Mouse (Mus musculus) embryonic fibroblast, embryonic 13.5 days (primary cell): ENCODE data around the gene Cntfr. TPM values are rescaled to one million over a fixed set of nuclear protein-coding genes. Genes with fewer than 3 reads are reported as not detected.
"Not testable (repeated sequence)": the region's sequence is repeated elsewhere in the genome, so short reads cannot be mapped to it uniquely, and the experiment has no call there.

Source experiments
- H3K27ac ChIP-seq: 2 replicates; pipeline ENCODE4 v1.5.1; 2012; ENCODE audit warnings: low read length, control low read depth, inconsistent platforms; ENCODE audit not compliant: insufficient read depth
- H3K4me1 ChIP-seq: 2 replicates; pipeline ENCODE4 v1.6.1; 2011; ENCODE audit warnings: low read length; ENCODE audit not compliant: control insufficient read depth, insufficient read depth
- H3K4me3 ChIP-seq: 2 replicates; pipeline ENCODE4 v1.5.1; 2011; ENCODE audit warnings: mild to moderate bottlenecking, control low read depth, low read length; ENCODE audit not compliant: insufficient read depth
- CTCF ChIP-seq: IDR thresholded peaks from 2 replicates; pipeline ENCODE4 v1.5.1; 2011; ENCODE audit warnings: mild to moderate bottlenecking, control low read depth, low read length, moderate library complexity, borderline replicate concordance; ENCODE audit not compliant: insufficient read depth
- POLR2A ChIP-seq: IDR thresholded peaks from 2 replicates; pipeline ENCODE4 v1.6.1; 2011; ENCODE audit warnings: low read depth, mild to moderate bottlenecking, control low read depth, low read length, moderate library complexity
- polyA plus RNA-seq: library from polyadenylated mRNA; stranded (reverse); fragments of >200 nt; gene quantifications from 2 replicates; pipeline ENCODE4 v1.2.4, GENCODE M21; 2011; ENCODE audit warnings: low read depth; ENCODE audit not compliant: missing spikeins, insufficient read length

The Cntfr gene
- polyA plus RNA-seq, 1 experiment: 4.3 TPM

DNA sequence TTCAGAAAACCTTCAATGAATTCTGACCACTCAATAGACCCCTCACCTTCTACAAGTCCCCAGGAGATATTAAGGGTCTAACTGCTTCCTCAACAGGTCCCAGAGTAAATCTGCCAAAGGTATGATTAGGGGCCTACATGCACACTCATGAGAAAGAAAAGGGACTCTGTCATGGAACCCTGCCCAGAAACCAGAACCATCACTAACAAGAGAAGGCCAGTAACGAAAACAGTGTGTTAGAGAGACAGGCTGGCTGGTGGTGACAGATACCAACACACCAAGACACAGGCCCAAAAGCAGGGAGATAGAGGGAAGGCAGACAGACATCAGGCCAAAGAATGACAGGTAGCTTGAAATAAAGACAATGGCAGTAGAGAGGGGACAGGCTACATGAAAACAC, 8.3 kb downstream of the Cntfr start:
- H3K27ac ChIP-seq, H3K4me1 ChIP-seq, H3K4me3 ChIP-seq: not testable (repeated sequence)

DNA sequence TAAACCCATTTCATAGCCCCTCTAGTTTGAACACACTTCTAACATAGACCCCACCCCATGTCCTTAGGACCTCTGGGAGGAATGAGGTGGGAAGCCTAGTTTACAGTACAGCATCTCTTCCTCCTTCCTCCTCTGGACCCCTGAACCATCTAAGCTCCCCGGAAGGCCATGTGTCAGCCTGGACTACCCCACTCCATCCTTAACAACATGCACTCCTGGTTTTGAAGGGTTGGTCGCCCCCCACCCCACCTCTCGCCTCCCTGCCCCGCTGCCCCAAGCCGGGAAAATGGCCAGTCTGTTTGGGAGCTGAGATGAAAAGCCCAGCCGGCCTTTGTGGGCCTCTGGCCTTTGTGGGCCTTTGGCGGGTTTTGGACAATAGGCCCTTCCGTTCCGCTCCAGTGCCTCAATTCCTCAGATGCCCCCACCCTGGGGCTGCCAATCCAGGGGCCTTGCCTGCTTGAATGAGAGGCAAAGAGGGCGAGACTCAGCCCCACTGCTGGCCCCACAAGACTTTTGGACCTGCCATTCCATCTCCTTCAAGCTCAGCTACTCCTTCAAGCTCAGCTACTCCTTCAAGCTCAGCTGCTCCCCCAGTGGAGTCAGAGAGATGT, 10.9 kb downstream of the Cntfr start:
- H3K4me3 ChIP-seq, H3K4me1 ChIP-seq, H3K27ac ChIP-seq: not testable (repeated sequence)

DNA sequence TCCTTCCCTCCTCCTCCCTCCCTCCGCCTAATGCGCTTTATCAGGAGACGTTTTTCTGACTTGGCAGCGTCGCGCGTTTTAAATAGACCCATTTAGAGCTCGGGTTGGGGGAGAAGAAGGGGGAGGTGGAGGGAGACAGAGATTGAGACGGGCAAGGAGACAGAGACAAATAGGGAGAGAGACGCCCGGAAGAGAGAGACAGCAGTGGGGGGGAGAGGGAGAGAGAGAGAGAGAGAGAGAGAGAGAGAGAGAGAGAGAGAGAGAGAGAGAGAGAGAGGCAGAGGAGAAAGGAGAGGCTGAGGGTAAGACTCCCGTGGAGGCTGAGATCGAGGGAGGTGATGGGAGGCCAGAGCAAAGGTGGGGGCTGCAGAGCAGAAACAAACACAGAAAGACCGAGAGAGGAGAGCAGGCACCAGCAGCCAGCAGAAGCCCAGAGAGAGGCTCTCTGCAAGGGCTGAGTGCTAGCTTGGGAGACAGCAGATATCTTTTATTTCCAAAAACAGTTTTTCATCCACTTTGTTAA, 11.9 kb downstream of the Cntfr start:
- H3K4me1 ChIP-seq, H3K27ac ChIP-seq, H3K4me3 ChIP-seq: not testable (repeated sequence)

GRCm38 (mm10) chr4:41684131-41684930, 12.6 kb downstream of the Cntfr start:
- H3K4me1 ChIP-seq, H3K4me3 ChIP-seq, H3K27ac ChIP-seq: not testable (repeated sequence)

DNA sequence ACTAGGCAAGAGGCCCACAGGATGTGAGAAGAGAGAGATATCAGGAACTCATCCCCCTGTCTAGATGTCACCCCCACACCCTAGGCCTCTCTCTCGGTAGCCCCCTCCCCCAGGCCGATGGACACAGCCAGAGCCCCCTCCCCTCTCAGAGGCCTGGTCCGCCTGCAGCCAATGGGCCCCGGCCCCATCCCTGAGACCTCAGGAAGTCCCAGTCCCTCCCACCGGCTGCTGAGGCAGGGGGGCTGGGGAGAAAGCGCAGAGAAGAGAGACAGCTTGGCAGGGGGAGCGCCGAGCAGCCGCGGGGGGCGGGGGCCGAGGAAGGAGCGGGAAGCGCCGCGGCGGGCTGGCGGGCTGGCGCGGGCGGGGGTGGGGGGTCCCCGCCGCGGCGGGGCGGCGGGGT, 13.6 kb downstream of the Cntfr start:
- not testable (repeated sequence) for H3K4me1 ChIP-seq, H3K27ac ChIP-seq
- H3K4me3 ChIP-seq: peak overlapping the region; percentile 8; the same call in 1 of the 2 replicates

- H3K27ac ChIP-seq: no peak overlapping the region
- H3K4me3 ChIP-seq: no peak overlapping the region
- no peaks in the 10 kb centered on the region for H3K4me1 ChIP-seq
- TF ChIP-seq POLR2A (no peak), CTCF (no peak)
Measured at GRCm38 (mm10) chr4:41682789-41683188, 14.1 kb downstream of the Cntfr start.

- TF ChIP-seq CTCF (no peak), POLR2A (no peak)
- Histone ChIP-seq H3K4me3 (no peak overlapping the region), H3K4me1 (peaks cover 5% of the 10 kb centered on the region), H3K27ac (no peak overlapping the region)
Measured at GRCm38 (mm10) chr4:41681947-41682346, 14.9 kb downstream of the Cntfr start.

DNA sequence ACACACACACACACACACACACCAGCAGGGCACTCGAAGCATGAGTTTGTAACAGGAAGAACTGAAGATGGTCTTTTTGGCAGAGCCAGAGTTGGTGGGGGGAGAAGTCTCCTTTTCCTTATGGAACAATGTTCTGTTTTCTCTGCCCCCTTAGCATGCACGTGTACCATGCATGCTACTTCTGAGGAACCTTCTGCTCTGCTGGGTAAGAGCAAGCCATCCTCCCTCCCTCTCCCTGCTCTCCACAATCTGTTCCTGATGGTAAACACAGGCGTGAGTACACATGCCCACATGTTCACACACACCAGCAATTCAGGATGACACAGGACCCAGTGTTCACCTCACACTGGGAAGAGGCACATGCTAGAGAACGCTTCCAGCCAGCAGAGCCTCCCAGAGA, 15.7 kb downstream of the Cntfr start:
- Histone ChIP-seq H3K27ac (no peak overlapping the region), H3K4me3 (no peak overlapping the region), H3K4me1 (peaks cover 10% of the 10 kb centered on the region)
- no peak for TF ChIP-seq POLR2A
- TF ChIP-seq CTCF: no peak

DNA sequence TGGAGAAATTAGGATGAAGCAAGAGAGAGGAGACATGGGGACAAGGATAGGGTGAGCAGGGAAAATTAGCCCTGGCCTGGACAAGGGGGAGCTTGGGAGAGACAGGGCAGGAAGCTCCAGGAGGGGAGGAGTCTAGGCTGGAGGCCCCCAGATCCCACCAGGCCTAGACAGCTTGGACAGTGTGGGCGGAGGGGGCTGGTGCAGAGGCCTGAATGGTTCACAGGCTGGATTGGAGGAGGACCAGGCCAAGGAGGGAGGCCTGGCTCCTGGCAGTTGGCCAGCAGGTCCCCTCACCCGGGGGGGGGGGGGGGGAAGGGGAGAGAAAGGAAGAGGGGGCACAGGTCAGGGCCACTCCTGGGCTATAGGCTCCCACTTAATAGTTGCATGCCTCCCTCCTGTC, 17.6 kb downstream of the Cntfr start:
- no peak overlapping the region for H3K27ac ChIP-seq
- no peak overlapping the region for H3K4me3 ChIP-seq
- peaks cover 10% of the 10 kb centered on the region for H3K4me1 ChIP-seq
- TF ChIP-seq CTCF: no peak
- TF ChIP-seq POLR2A: no peak

DNA sequence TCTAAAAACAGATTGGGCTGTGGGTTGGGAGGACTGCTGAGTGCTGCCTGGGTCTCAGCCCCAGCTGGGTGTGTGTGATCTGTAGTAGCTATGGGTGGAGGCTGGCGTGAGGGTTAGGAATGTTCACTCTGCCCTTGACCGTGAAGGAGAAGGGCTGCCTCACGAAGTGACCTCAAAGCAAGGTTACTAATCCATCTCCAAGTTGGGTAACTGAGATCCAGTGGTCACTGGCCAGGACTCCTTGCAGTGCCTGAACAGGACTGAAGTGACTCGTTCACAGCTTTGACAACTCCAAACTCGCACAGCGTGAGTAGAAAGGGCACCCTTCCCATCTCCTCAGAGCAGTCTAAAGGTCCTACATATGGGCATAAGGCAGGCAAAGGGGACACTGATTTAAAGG, 18.0 kb downstream of the Cntfr start:
- Histone ChIP-seq H3K4me1 (peaks cover 10% of the 10 kb centered on the region), H3K4me3 (no peak overlapping the region), H3K27ac (no peak overlapping the region)
- TF ChIP-seq POLR2A: no peak
- no peak for TF ChIP-seq CTCF
